Mouse (Mus musculus) brain, embryonic 18.5 days (tissue): ENCODE measurements around the gene Shpk.

Source experiments
- DNase-seq: peaks from one replicate; pipeline ENCODE4 v3.0.0-alpha.2; 2012; ENCODE audit warnings: low read depth, low spot score

Shpk gene

GRCm38 (mm10) chr11:73199879-73200278 is 619 bp downstream of the Shpk start:
- DNase-seq, result no peak

GRCm38 (mm10) chr11:73201021-73201420 is 1.8 kb downstream of the Shpk start:
- DNase-seq, result no peak

GRCm38 (mm10) chr11:73201597-73201996 is 2.3 kb downstream of the Shpk start:
- no peak for DNase-seq

GRCm38 (mm10) chr11:73203895-73204294 is 4.6 kb downstream of the Shpk start:
- no peak for DNase-seq

GRCm38 (mm10) chr11:73205194-73205593 is 5.9 kb downstream of the Shpk start:
- no peak for DNase-seq

GRCm38 (mm10) chr11:73207621-73208020 is 8.4 kb downstream of the Shpk start:
- DNase-seq, result no peak

GRCm38 (mm10) chr11:73213956-73214355 is 14.7 kb downstream of the Shpk start:
- no peak for DNase-seq

- DNase-seq, result no peak
Observed at GRCm38 (mm10) chr11:73219671-73220070, 20.4 kb downstream of the Shpk start.

- DNase-seq, result no peak
Observed at GRCm38 (mm10) chr11:73220651-73221050, 21.4 kb downstream of the Shpk start.

GRCm38 (mm10) chr11:73222846-73223245 is 23.6 kb downstream of the Shpk start:
- no peak for DNase-seq

GRCm38 (mm10) chr11:73223966-73224365 is 24.7 kb downstream of the Shpk start:
- DNase-seq, result no peak

- DNase-seq, result no peak
Observed at GRCm38 (mm10) chr11:73225856-73226255, 26.6 kb downstream of the Shpk start.

- no peak for DNase-seq
Observed at GRCm38 (mm10) chr11:73228881-73229280, 29.6 kb downstream of the Shpk start.

GRCm38 (mm10) chr11:73230081-73230480 is 30.8 kb downstream of the Shpk start:
- DNase-seq, result no peak

GRCm38 (mm10) chr11:73232513-73232912 is 33.3 kb downstream of the Shpk start:
- no peak for DNase-seq

- DNase-seq, result no peak
Observed at GRCm38 (mm10) chr11:73233992-73234391, 34.7 kb downstream of the Shpk start, which contains the start of gene Trpv1. Gene Trpv1, plus strand, starts transcription at chr11:73234292.

GRCm38 (mm10) chr11:73235990-73236701 is 36.9 kb downstream of the Shpk start:
- DNase-seq, result no peak

- DNase-seq, result no peak
Observed at GRCm38 (mm10) chr11:73236731-73237130, 37.5 kb downstream of the Shpk start.

- DNase-seq, result no peak
Observed at GRCm38 (mm10) chr11:73242199-73242598, 42.9 kb downstream of the Shpk start.

- no peak for DNase-seq
Observed at GRCm38 (mm10) chr11:73242777-73243176, 43.5 kb downstream of the Shpk start.

GRCm38 (mm10) chr11:73257362-73257945 is 58.2 kb downstream of the Shpk start:
- DNase-seq, result no peak

GRCm38 (mm10) chr11:73258664-73259063 is 59.4 kb downstream of the Shpk start:
- no peak for DNase-seq

GRCm38 (mm10) chr11:73260457-73260856 is 61.2 kb downstream of the Shpk start:
- no peak for DNase-seq
